In the genomic region with DNA sequence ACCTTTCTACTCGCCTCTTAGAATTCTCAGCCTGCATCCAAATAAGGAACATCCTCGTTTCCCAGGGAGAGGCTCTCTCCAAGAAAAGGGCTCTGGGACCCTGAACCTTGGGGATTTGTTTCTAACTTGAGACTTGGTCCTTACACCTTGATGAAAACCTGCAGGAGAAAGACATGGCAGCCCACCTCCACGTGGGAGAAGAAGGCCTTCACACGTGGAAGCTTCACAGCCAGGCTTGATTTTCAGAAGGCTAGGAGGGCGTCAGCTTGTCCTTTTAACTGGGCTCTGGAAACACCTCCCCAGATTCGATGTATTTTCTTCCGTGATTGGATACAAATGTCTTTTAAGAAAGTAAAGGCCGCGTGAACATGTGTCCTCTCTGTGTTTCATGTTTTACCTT, we compare ENCODE assay signal across 8 mouse cellular contexts. TPM values are rescaled to one million over a fixed set of nuclear protein-coding genes. Genes with fewer than 3 reads are reported as not detected.
DNase-seq lines count a peak whose midpoint lies in the region; ATAC-seq and TF ChIP-seq lines count a peak whose summit lies in the region.
"Had no signal": no experiment of that assay in that cellular context is flagged by ENCODE, and none has a peak within 500 bp of the region (broad histone marks: within the 10 kb centered on the region; RNA-seq: fewer than 3 reads in every experiment).

No protein-coding gene starts in this region.

- H3K27me3 ChIP-seq in lung, postnatal 0 days (replicated peaks; ENCODE audit: insufficient read depth, low read length) = peaks cover 11% of the 10 kb centered on the region; the same call in 1 of the 2 replicates
- H3K27me3 ChIP-seq in hindbrain, embryonic 10.5 days (ENCODE audit: insufficient read depth, poor library complexity, severe bottlenecking) = peaks cover 40% of the 10 kb centered on the region
- peaks cover 48% of the 10 kb centered on the region for H3K27me3 ChIP-seq in liver, embryonic 15.5 days

- DNase-seq in lung, postnatal 0 days (ENCODE audit: low spot score) = no peak
- DNase-seq in lung, postnatal 10 days = no peak
- no peak for DNase-seq in hindbrain, embryonic 10.5 days (ENCODE audit: low spot score)
- DNase-seq in ovary, postnatal 14 days (ENCODE audit: low spot score) = no peak
- DNase-seq in frontal cortex, postnatal 25 days (ENCODE audit: low spot score in 2 of 2) = no peak
- no peak for DNase-seq in thymus, postnatal 25 days
- DNase-seq: cerebellum, adult 2 months had no signal

- H3K4me2 ChIP-seq in lung, postnatal 0 days (replicated peaks; ENCODE audit: low read depth, low read length) = peak overlapping the region; percentile 99
- H3K4me2 ChIP-seq in liver, embryonic 15.5 days = peak overlapping the region; percentile 70

- WGBS in lung, postnatal 0 days = 38% methylated on average over 9 of the region's 9 CpGs
- WGBS in hindbrain, embryonic 10.5 days = 27% methylated on average over 9 of the region's 9 CpGs
- WGBS in liver, embryonic 15.5 days (ENCODE audit: insufficient replicate concordance) = 28% methylated on average over 9 of the region's 9 CpGs

- H3K27ac ChIP-seq in lung, postnatal 0 days (ENCODE audit: low read length) = no peak overlapping the region
- no peak overlapping the region for H3K27ac ChIP-seq in hindbrain, embryonic 10.5 days
- no peak overlapping the region for H3K27ac ChIP-seq in liver, embryonic 15.5 days (replicated peaks)

- H3K36me3 ChIP-seq in lung, postnatal 0 days (ENCODE audit: insufficient read depth, low read length) = no peaks in the 10 kb centered on the region
- H3K36me3 ChIP-seq in hindbrain, embryonic 10.5 days = no peaks in the 10 kb centered on the region
- H3K36me3 ChIP-seq in liver, embryonic 15.5 days (replicated peaks) = no peaks in the 10 kb centered on the region

- H3K9me3 ChIP-seq in lung, postnatal 0 days (ENCODE audit: low read length) = no peaks in the 10 kb centered on the region
- H3K9me3 ChIP-seq in hindbrain, embryonic 10.5 days = no peaks in the 10 kb centered on the region
- H3K9me3 ChIP-seq in liver, embryonic 15.5 days (replicated peaks) = no peaks in the 10 kb centered on the region

- no peak for ATAC-seq in lung, postnatal 0 days
- no peak for ATAC-seq in liver, embryonic 15.5 days (ENCODE audit: insufficient read depth)

- no peak for TF ChIP-seq CTCF in lung, postnatal 0 days (IDR thresholded peaks at IDR 0.05)

- H3K9ac ChIP-seq in lung, postnatal 0 days (replicated peaks; ENCODE audit: low read depth) = no peak overlapping the region
- H3K9ac ChIP-seq in liver, embryonic 15.5 days = no peak overlapping the region

- peaks cover 4% of the 10 kb centered on the region; the same call in 1 of the 2 replicates for H3K4me1 ChIP-seq in lung, postnatal 0 days (ENCODE audit: insufficient read depth, low read depth, low read length)
- peaks cover 24% of the 10 kb centered on the region for H3K4me1 ChIP-seq in hindbrain, embryonic 10.5 days (replicated peaks)
- 0 out of 2 replicates have a peak, but pooled peaks cover 4% of the 10 kb centered on the region for H3K4me1 ChIP-seq in liver, embryonic 15.5 days (replicated peaks)

- peak overlapping the region; percentile 50 for H3K4me3 ChIP-seq in lung, postnatal 0 days (ENCODE audit: low read depth, low read length)
- peak overlapping the region; percentile 76 for H3K4me3 ChIP-seq in hindbrain, embryonic 10.5 days
- H3K4me3 ChIP-seq in liver, embryonic 15.5 days (replicated peaks) = peak overlapping the region; percentile 53

- no peak for TF ChIP-seq EP300 in lung, postnatal 0 days (IDR thresholded peaks at IDR 0.05)

RNA-seq across cellular contexts. Expression of a gene that starts 11.2 kb away (rescaled TPM):
- polyA plus RNA-seq in lung, postnatal 0 days (2015; fragmentation: Nextera tagmentation; extraction: Ambion mirVana) = 0.38 and 0.55 TPM in 2 replicates
- polyA plus RNA-seq in hindbrain, embryonic 10.5 days (2016; fragmentation: Nextera tagmentation; extraction: Ambion mirVana) = 1.7 and 2.7 TPM in 2 replicates
- 1.3 and 2.7 TPM in 2 replicates for polyA plus RNA-seq in liver, embryonic 15.5 days (2015; fragmentation: Nextera tagmentation; extraction: Ambion mirVana)
